Mouse (Mus musculus): ENCODE results near the gene Cdh15. TPM values are rescaled to one million over a fixed set of nuclear protein-coding genes. Genes with fewer than 3 reads are reported as not detected.

Cdh15 gene
- polyA plus RNA-seq, 1 experiment from 2014 or later = 3.0 TPM

DNA sequence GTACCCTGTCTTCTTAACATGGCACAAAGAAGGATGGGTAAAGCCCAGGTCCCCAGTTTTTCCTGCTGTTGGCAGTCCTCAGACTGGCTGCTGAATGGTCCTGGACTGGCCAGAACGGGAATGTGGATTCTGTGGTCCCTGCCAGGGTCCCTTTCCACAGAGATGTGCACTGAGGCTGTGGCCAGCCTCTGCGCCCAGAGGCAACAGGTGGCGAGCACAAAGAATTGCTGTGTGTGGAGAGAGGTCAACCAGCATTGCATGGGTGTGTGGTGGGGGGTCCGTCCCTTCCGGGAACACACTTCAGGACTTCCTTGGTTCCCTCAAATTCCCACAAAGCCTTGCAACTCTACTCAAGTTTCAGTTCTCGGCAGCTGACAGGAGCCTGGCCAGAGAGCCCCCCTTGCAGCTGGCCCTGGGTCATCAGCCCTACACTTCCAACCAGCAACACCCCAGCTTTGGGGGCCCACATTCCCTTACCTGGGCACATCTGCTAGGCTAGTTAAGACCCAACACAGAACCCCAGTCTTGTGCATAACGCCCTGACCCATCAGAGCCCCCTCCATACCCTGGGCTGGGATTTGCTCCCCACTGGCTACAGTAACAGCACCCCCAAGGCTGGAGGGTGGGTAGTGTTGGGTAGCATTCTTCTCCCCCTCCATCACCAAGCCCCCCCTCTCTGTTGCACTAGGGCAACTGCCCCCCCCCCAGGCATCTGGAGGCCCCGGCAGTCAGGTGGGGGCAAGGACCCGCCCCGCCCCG is 1.6 kb downstream of the Cdh15 start:
- Histone ChIP-seq H3K27ac (replicated peaks; ENCODE audit: low read depth, low read length) (no peak overlapping the region), H3K36me3 (replicated peaks; ENCODE audit: control insufficient read depth, insufficient read depth, low read depth, low read length) (no peaks in the 10 kb centered on the region), H3K4me3 (ENCODE audit: low read depth, low read length) (no peak overlapping the region), H3K27me3 (ENCODE audit: control insufficient read depth, insufficient read depth, low read length) (no peaks in the 10 kb centered on the region), H3K9ac (replicated peaks; ENCODE audit: low read length) (no peak overlapping the region), H3K4me2 (ENCODE audit: low read depth, low read length) (no peak overlapping the region), H3K9me3 (replicated peaks; ENCODE audit: control insufficient read depth, low read length) (no peaks in the 10 kb centered on the region), H3K4me1 (ENCODE audit: control insufficient read depth, insufficient read depth, low read length) (peaks cover 4% of the 10 kb centered on the region; the same call in 1 of the 2 replicates)
- WGBS = 44% methylated on average over 8 of the region's 11 CpGs
- DNase-seq (ENCODE audit: low spot score) (no peak), ATAC-seq (replicated peaks; ENCODE audit: insufficient number of reproducible peaks, low FRiP score, low TSS enrichment, low read depth) (no peak)

DNA sequence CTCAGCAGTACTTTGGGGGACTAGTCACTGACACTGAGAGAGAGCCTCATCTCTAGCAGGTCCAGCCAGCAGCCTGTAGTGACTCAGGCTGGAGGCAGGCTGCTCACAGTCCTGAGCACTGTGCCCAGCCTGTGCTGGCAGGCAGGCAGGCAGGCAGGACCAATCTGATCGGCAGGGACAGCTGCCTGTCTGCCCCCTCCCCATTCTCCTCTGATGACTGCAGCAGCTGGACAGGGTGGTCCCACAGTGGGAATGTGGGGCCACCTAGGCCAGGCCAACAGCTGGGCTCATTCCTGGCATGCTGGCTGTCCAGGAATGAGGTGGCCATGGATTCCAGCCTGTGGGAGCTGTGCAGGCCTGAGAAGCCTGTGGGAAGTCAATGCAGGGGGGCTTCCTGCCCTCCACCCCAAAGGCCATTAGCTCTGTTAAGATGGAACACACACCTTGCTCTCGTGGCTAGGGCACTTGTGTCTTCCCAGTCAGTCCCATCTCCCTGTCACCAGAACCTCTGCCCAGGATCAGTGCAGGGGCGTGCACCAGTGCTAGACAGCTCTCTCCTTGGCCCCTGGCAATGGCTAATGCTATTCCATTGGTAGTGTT is 3.0 kb downstream of the Cdh15 start:
- Histone ChIP-seq H3K27ac (replicated peaks; ENCODE audit: low read depth, low read length) (no peak overlapping the region), H3K4me2 (ENCODE audit: low read depth, low read length) (no peak overlapping the region), H3K27me3 (ENCODE audit: control insufficient read depth, insufficient read depth, low read length) (no peaks in the 10 kb centered on the region), H3K4me3 (ENCODE audit: low read depth, low read length) (no peak overlapping the region), H3K9ac (replicated peaks; ENCODE audit: low read length) (no peak overlapping the region), H3K9me3 (replicated peaks; ENCODE audit: control insufficient read depth, low read length) (no peaks in the 10 kb centered on the region), H3K4me1 (ENCODE audit: control insufficient read depth, insufficient read depth, low read length) (peaks cover 4% of the 10 kb centered on the region; the same call in 1 of the 2 replicates), H3K36me3 (replicated peaks; ENCODE audit: control insufficient read depth, insufficient read depth, low read depth, low read length) (no peaks in the 10 kb centered on the region)
- ATAC-seq (replicated peaks; ENCODE audit: insufficient number of reproducible peaks, low FRiP score, low TSS enrichment, low read depth) (no peak), DNase-seq (ENCODE audit: low spot score) (no peak)
- WGBS = 59% methylated on average over 3 of the region's 3 CpGs

DNA sequence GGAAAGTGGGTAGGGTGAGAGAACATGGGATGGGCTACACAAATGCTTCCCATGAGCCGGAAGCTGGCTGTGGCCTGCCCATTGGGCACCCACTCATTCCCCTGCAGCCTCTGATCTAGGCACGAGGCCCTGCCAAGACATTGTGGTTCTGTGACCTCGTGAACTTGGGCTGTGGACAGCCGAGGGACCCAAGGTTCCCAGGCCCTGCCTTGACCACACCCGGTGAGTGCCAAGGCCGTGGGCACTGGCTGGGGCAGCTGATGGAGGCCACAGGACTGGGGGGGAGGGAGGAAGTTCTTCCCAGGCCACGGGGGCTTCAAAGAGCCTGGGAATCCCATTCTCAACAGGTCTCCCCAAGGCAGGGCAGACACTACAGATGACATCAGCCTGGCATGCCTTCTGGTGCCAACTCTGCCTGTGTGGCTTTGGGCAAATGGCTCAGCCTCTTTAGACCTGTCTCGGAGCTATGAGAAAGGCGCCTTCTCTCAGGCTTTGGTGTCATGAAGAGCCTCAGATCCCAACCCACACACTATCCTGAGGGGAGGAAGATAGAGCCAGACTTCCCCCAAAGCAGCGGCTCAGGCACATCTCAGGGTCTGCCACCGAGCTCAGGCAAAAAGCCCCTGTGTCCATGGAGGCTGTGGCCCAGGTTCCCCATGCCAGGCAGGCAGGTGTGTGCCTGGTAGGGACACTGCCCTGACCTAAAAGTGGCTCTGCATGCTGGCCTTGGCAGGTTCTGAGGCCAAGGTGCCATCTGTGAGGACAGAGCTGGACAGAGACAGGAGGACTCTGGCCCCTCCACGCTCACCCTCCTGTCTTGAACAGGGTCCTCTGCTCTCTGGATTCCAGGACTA is 4.2 kb downstream of the Cdh15 start:
- H3K4me1 ChIP-seq (ENCODE audit: control insufficient read depth, insufficient read depth, low read length) = peaks cover 4% of the 10 kb centered on the region; the same call in 1 of the 2 replicates
- no peak overlapping the region for H3K4me2 ChIP-seq (ENCODE audit: low read depth, low read length)
- H3K36me3 ChIP-seq (replicated peaks; ENCODE audit: control insufficient read depth, insufficient read depth, low read depth, low read length) = no peaks in the 10 kb centered on the region
- 84% methylated on average over 12 of the region's 12 CpGs for WGBS
- no peaks in the 10 kb centered on the region for H3K27me3 ChIP-seq (ENCODE audit: control insufficient read depth, insufficient read depth, low read length)
- no peak overlapping the region for H3K27ac ChIP-seq (replicated peaks; ENCODE audit: low read depth, low read length)
- no peak overlapping the region for H3K4me3 ChIP-seq (ENCODE audit: low read depth, low read length)
- H3K9me3 ChIP-seq (replicated peaks; ENCODE audit: control insufficient read depth, low read length) = no peaks in the 10 kb centered on the region
- H3K9ac ChIP-seq (replicated peaks; ENCODE audit: low read length) = no peak overlapping the region
- DNase-seq (ENCODE audit: low spot score) (no peak), ATAC-seq (replicated peaks; ENCODE audit: insufficient number of reproducible peaks, low FRiP score, low TSS enrichment, low read depth) (no peak)

DNA sequence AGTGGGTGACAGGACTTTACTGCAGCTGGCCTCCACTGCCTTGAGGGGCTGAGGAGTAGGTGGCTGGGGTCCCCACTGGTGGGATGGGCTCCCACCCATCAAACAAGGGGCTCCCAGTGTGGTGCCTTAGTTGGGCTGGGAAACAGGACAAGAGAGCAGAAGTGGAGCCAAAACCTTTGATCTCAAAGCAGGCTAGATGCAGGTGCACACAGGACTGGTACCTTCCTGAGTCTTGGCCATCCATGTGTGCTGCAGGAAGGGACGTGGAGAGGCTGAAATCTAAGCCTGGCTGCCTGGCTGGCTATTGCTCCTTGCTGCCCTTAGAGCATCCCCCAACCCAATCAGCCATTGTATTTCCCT is 4.8 kb downstream of the Cdh15 start:
- no peak for DNase-seq (ENCODE audit: low spot score)
- WGBS = 53% methylated on average over 1 of the region's 1 CpGs
- no peak overlapping the region for H3K4me2 ChIP-seq (ENCODE audit: low read depth, low read length)
- no peak overlapping the region for H3K9ac ChIP-seq (replicated peaks; ENCODE audit: low read length)
- no peak for ATAC-seq (replicated peaks; ENCODE audit: insufficient number of reproducible peaks, low FRiP score, low TSS enrichment, low read depth)
- H3K9me3 ChIP-seq (replicated peaks; ENCODE audit: control insufficient read depth, low read length) = no peaks in the 10 kb centered on the region
- no peaks in the 10 kb centered on the region for H3K27me3 ChIP-seq (ENCODE audit: control insufficient read depth, insufficient read depth, low read length)
- H3K27ac ChIP-seq (replicated peaks; ENCODE audit: low read depth, low read length) = no peak overlapping the region
- no peaks in the 10 kb centered on the region for H3K36me3 ChIP-seq (replicated peaks; ENCODE audit: control insufficient read depth, insufficient read depth, low read depth, low read length)
- peaks cover 4% of the 10 kb centered on the region; the same call in 1 of the 2 replicates for H3K4me1 ChIP-seq (ENCODE audit: control insufficient read depth, insufficient read depth, low read length)
- H3K4me3 ChIP-seq (ENCODE audit: low read depth, low read length) = no peak overlapping the region

DNA sequence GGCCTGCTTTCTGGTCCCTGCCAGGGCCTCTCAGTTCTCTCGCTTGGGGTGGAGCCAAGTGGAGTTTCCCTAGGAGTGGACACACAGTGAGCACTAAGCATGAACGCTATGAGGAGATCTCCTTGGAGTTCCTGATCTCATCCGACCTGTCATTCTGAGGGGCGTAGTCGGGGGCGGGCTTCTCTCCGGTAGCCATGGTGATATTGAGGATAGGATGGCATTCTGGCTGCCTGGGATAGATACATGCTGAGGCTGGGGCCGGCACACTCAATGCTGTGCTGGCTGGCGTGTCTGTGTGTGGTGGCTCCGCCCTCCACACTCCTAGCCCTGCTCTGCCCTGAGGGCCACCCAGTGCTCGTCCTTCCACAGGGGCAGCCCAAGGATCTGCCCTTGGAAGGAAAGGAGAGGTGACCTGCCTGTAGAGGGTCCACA is 5.6 kb downstream of the Cdh15 start:
- Histone ChIP-seq H3K9ac (replicated peaks; ENCODE audit: low read length) (no peak overlapping the region), H3K27ac (replicated peaks; ENCODE audit: low read depth, low read length) (no peak overlapping the region), H3K9me3 (replicated peaks; ENCODE audit: control insufficient read depth, low read length) (no peaks in the 10 kb centered on the region), H3K36me3 (replicated peaks; ENCODE audit: control insufficient read depth, insufficient read depth, low read depth, low read length) (no peaks in the 10 kb centered on the region), H3K4me1 (ENCODE audit: control insufficient read depth, insufficient read depth, low read length) (peaks cover 4% of the 10 kb centered on the region; the same call in 1 of the 2 replicates), H3K4me2 (ENCODE audit: low read depth, low read length) (no peak overlapping the region), H3K27me3 (ENCODE audit: control insufficient read depth, insufficient read depth, low read length) (no peaks in the 10 kb centered on the region), H3K4me3 (ENCODE audit: low read depth, low read length) (no peak overlapping the region)
- 16% methylated on average over 11 of the region's 11 CpGs for WGBS
- DNase-seq (ENCODE audit: low spot score) (peak; percentile 49), ATAC-seq (replicated peaks; ENCODE audit: insufficient number of reproducible peaks, low FRiP score, low TSS enrichment, low read depth) (peak; percentile 42)

DNA sequence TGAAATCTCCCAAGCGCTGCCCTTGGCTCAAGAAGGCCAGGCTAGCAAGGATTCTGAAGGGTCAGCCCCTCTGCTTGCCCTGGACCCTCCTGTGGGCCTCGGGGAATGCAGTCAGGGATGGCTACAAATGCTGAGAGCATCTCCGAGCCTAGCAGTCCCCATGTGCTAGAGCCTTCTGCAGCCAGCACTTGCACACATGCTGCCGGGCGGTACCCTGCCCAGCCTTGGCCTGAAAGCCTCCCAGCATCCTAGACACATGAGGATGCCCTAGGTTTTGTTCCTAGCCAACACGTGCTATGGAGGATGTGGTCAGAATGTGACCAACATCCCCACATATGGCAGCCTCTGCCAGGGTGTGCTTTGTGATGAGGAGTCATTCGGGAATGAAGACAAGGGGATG is 6.6 kb downstream of the Cdh15 start:
- Histone ChIP-seq H3K4me1 (ENCODE audit: control insufficient read depth, insufficient read depth, low read length) (peaks cover 4% of the 10 kb centered on the region; the same call in 1 of the 2 replicates), H3K9me3 (replicated peaks; ENCODE audit: control insufficient read depth, low read length) (no peaks in the 10 kb centered on the region), H3K27ac (replicated peaks; ENCODE audit: low read depth, low read length) (no peak overlapping the region), H3K4me2 (ENCODE audit: low read depth, low read length) (no peak overlapping the region), H3K9ac (replicated peaks; ENCODE audit: low read length) (no peak overlapping the region), H3K36me3 (replicated peaks; ENCODE audit: control insufficient read depth, insufficient read depth, low read depth, low read length) (no peaks in the 10 kb centered on the region), H3K4me3 (ENCODE audit: low read depth, low read length) (no peak overlapping the region), H3K27me3 (ENCODE audit: control insufficient read depth, insufficient read depth, low read length) (no peaks in the 10 kb centered on the region)
- WGBS = 74% methylated on average over 7 of the region's 7 CpGs
- DNase-seq (ENCODE audit: low spot score) (no peak), ATAC-seq (replicated peaks; ENCODE audit: insufficient number of reproducible peaks, low FRiP score, low TSS enrichment, low read depth) (no peak)

DNA sequence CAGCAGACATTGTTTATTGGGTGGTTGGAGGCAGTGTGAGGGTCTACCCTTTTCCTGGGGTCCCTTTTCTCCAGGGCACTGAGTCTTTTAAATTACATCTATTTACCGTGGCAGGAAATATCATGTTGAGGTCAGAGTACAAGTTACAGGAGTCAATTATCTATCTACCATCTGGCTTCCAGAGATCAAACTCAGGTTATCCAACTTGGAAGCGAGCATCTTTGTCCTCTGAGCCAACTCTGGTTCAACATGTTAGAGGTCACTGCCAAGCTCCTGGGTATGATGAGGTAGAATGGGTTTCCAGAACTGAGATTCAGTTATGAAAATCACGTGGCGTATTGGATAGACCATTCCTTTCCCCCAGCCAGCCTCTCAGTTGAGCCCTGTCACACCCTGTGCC is 7.4 kb downstream of the Cdh15 start:
- 73% methylated on average over 4 of the region's 4 CpGs for WGBS
- no peak for ATAC-seq (replicated peaks; ENCODE audit: insufficient number of reproducible peaks, low FRiP score, low TSS enrichment, low read depth)

More for the DNA sequence above, 7.4 kb downstream of the Cdh15 start:
- Histone ChIP-seq H3K36me3 (replicated peaks; ENCODE audit: control insufficient read depth, insufficient read depth, low read depth, low read length) (no peaks in the 10 kb centered on the region), H3K27me3 (ENCODE audit: control insufficient read depth, insufficient read depth, low read length) (no peaks in the 10 kb centered on the region), H3K9me3 (replicated peaks; ENCODE audit: control insufficient read depth, low read length) (no peaks in the 10 kb centered on the region), H3K9ac (replicated peaks; ENCODE audit: low read length) (no peak overlapping the region), H3K4me3 (ENCODE audit: low read depth, low read length) (no peak overlapping the region), H3K4me1 (ENCODE audit: control insufficient read depth, insufficient read depth, low read length) (peaks cover 4% of the 10 kb centered on the region; the same call in 1 of the 2 replicates), H3K27ac (replicated peaks; ENCODE audit: low read depth, low read length) (no peak overlapping the region), H3K4me2 (ENCODE audit: low read depth, low read length) (no peak overlapping the region)
- no peak for DNase-seq (ENCODE audit: low spot score)
